Mouse (Mus musculus): ENCODE measurements around the gene Cabp2.

- TF ChIP-seq POLR2A (IDR thresholded peaks at IDR 0.05; ENCODE audit: extremely low read depth, insufficient read depth, low read length) (no peak), CTCF (IDR thresholded peaks at IDR 0.05; ENCODE audit: low read depth, low read length) (no peak)
Measured at GRCm38 (mm10) chr19:4087090-4087489, 5.7 kb downstream of the Cabp2 start.

Data from liver, adult 2 months (tissue).